Mouse (Mus musculus) urinary bladder, postnatal 14 days (tissue): ENCODE measurements around the gene Amacr.

ENCODE experiments used
- DNase-seq: peaks from one replicate; pipeline ENCODE4 v3.0.0; 2021; ENCODE audit warnings: low spot score

Amacr gene

DNA sequence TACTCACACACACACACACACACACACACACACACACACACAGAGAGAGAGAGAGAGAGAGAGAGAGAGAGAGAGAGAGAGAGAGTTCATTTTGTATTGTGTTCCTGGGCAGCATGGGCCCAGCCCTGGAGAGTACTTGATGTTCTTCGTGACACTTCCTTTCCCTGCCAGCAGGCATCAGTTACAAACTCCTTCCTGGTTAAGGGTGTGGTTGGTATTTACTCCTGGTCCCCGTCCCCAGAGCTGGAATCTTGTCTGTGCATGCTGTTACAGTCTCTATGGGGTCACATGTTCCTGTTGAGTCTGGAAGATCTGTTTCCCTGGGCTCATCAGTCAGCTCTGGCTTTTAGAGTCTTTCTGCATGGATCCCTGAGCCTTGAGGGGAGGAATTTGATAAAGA, 8.9 kb downstream of the Amacr start:
- no peak for DNase-seq

GRCm38 (mm10) chr15:10991566-10991965, 10.0 kb downstream of the Amacr start:
- DNase-seq = no peak

DNA sequence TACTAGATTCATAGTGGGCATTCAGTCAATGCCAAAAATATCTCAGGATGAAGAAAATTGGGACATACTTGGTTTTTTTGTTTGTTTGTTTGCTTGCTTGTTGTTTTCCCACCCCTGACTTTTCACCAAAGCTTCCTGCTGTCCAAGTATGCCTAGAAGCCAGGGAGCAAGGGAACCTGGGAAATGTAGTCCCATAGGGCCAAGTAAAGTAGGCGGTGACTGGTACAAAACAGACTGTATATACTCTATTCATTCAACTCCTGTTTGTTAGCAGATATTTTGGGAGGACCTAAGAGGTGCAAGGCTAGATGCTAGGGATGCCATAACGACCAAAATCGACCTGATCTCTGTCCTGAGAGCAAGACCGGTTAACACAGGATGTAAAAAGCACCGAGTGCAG, 18.3 kb downstream of the Amacr start:
- no peak for DNase-seq

DNA sequence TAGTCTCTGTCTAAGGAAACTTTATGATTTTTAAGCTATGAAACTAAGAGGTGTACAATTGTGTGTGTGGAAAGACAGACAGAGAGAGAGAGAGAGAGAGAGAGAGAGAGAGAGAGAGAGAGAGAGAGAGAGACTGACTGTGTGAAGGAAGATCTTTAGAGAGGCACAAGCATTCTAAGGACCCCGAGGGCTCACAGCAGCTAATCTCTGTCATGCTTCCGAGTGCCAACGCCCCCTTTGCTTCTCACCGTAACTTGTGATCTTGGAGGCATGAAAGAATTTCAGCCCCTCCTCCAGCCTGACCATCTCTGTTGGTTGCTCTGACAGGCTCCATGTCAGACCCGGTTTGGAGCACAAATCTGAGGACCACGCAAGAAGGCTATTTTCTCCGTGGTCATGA, 18.9 kb downstream of the Amacr start, which contains the start of gene Slc45a2:
Slc45a2 (plus strand) TSS at position 301 of the 400 bp plus-strand sequence.
- DNase-seq = no peak

- no peak for DNase-seq
These were observed 22.2 kb downstream of the Amacr start for GRCm38 (mm10) chr15:11003791-11004190.

DNA sequence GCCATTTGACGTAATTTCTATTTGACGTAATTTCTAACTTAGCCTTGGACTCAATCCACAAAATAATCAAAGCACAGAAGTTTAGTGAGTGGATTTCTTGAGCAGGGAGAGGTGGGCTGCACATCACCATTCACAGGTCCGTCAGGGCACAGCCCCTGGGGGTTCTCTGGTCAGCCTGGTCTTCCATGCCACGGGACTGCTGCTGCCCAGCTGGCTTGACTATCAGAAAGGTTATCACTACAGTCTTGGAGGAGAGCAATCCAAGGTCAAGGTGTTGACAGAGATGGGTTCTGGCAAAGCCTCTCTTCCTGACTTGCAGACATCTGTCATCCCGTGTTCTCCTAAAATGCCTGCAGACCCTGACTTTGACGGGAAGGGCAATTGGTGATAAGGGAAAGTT, 23.1 kb downstream of the Amacr start:
- DNase-seq = no peak

GRCm38 (mm10) chr15:11008756-11009155, 27.2 kb downstream of the Amacr start:
- no peak for DNase-seq

DNA sequence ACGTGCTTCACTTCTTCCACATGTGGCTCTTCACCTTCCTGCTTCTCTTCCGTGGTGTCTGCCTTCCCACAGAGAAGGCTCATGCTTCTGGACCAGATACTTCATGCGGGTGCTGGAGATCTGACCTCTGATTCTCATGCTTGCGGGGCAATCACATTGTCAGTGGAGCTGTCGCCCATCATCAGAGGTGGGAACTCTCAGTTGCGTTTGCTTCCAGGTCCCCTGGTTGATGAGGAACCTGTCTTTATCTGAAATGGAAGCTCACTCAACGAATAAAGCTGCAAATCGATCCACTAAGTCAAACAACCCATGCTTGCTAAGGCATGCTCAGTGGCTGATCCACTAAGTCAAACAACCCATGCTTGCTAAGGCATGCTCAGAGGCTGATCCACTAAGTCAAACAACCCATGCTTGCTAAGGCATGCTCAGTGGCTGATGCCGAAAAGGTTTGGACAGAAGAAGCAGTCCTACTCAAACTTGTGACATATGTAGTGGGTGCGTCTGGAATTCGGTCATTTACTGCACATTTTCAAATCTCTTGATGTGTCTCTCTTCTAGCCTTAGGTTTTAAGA, 29.5 kb downstream of the Amacr start:
- DNase-seq = peak; percentile 30

DNA sequence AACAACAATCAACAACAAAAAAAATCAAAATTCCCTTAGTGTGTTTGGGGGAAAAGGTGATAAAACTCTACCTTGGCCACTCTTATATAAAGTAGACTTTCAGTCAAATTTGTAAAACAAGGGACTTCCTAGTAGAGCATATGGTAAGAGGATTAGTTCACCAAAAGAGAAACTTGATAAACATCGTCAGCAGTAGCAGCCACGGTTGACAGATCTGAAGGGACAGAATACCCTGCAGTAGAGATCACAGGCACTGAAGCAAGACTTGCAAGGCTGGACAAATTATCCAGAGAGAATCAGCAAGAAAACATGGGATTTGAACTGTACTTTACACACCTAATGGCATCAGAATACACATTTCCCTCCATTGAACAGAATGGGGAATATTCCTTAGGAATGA, 33.4 kb downstream of the Amacr start:
- DNase-seq = no peak

GRCm38 (mm10) chr15:11026801-11027561, 45.4 kb downstream of the Amacr start:
- no peak for DNase-seq

- no peak for DNase-seq
These were observed 48.6 kb downstream of the Amacr start for GRCm38 (mm10) chr15:11030188-11030587.

DNA sequence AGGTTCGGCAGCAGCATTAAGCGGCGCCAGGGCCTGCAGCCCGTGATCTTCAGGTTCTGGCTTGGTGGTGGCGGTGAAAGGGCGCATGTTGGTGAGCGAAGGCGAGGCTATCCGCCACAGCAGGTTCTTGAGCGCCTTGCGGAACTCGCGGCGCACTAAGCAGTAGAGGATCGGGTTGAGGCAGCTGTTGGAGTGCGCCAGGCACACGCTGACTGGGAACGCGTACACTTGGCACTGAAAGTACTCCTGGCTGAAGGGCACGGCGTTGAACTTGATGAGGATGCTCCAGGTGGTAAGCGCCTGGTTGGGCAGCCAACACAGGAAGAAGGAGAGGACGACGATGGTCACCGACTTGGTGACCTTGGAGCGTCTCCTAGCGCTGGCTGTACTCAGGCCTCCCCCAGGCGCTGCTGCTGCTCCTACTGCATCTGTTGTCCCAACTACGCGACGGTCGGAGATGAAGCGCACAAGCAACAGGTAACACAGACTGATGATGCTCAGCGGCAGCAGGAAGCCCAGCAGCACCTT, 54.5 kb downstream of the Amacr start:
- no peak for DNase-seq

DNA sequence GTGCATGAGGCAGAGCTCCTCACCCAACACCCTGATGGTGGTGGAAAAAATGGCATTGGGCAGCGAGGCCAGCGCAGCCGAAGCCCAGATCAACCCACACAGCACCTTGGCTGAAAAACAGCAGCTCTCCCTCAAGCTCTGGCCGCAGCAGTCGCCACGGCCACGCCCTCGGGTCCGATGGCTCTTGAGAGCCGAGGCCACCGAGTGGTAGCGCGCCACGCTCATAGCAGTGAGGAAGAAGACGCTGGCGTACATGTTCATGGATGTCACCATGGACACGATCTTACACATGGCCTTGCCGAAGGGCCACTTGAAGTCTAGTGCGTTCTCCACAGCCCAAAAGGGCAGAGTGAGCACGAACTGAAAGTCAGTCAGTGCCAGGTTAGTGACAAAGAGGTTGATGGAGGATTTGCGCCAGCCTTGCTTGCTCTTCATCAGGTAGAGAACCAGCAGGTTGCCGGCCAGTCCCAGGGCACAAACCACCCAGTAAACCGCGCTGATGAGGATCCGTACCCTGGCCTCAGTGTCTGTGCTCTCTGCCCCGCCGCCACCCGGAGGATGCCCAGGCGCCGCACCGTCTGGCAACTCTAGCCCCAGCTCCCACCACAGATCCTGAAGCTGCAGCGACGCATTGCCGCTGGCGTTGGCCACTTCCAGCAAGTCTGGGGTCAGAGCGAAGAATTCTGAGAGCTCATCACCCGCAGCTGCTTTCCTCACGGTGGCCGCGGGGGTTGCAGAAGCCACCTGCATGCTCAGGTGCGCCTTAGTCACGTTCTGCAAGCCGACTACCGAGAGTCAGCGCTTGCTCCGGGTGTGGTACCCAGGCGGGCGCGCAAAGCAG, 55.2 kb downstream of the Amacr start:
- no peak for DNase-seq

GRCm38 (mm10) chr15:11037376-11037695, 55.8 kb downstream of the Amacr start:
- no peak for DNase-seq

GRCm38 (mm10) chr15:11037711-11038110, 56.2 kb downstream of the Amacr start, which contains the start of gene Rxfp3:
Rxfp3 (minus strand) TSS chr15:11037991.
- DNase-seq = no peak

DNA sequence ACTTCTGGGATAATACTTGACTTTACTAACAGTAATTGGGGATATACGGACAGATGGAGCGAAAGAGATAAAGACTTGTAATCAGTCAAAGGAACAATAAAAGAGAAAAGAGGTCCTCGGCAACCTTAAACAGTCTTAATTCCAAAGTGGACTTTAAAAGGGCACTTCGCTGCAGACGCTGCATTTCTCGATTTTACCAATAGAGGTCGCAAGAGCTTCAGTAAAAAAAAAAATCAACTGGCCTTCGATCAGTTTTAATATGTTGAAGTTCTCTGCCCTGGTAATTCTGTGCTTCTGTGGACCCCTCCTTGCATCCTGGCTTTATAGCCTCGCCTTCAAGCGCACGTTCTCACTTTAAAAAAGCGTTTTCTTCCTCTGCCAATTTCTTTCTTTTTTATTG, 56.9 kb downstream of the Amacr start:
- peak; percentile 43 for DNase-seq

DNA sequence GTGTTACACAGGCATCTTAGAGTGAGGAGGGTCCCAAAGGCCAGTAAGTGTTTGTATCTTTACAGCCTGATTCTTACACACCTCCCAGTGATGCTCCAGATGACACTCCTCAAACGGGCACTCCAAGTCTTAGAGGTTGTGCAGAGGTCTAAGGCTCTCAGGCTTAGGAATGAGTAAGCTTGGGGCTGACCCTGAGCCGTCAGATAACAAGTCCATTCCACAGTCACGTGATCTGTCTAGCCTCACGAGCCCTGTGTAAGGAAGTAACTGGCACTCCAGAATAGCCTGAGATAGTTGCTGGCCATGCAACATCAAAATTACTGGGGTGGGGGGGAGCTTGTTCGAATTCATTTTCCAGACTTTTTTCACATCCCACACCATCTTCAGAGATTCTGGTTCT, 58.5 kb downstream of the Amacr start:
- DNase-seq = no peak

DNA sequence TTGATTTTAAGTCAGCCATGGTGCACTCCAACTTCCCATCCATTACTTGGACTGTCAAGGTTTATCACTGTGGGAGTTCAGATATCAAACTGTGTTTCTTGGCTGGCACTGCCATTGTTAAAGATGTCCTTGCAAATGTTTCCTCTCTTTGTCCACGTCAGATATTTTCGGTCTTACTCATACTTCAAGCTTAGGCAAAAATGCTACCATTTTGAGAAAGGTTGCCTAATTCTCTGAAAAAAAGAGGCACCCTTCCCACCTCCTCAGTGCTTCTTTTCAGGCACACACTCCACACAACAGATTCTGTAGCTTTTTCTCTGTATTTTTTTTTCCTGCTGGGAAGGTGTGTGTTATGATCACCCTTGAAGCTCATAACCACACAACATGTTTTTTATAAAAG, 59.7 kb downstream of the Amacr start:
- DNase-seq = no peak

- no peak for DNase-seq
These were observed 61.3 kb downstream of the Amacr start for GRCm38 (mm10) chr15:11042828-11043227.
